Mouse (Mus musculus): ENCODE data around the gene Nme7. TPM values are rescaled to one million over a fixed set of nuclear protein-coding genes. Genes with fewer than 3 reads are reported as not detected.
A peak's percentile ranks its signal among the peaks of the same experiment; 100 is the strongest.

Nme7 gene
- polyA plus RNA-seq, 1 experiment: 10.7 TPM

DNA sequence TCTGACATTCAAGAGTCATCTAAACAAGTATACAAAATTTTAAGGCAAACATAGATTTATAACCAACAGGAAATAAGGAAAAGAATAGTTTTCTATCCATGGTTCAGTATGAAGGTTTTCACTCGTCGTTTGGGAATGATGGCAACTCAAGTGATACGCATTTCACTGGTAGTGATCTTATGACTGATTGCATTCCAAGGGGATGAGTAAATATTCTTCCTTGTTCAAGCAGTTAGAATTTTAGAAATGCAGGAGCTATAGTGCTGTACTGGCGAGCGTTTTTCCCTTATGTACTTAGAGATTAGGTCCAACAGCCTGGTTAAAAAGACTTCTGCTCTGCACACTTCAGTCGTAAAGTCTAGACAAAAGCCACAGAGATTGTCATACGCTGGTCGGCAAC is 115.5 kb downstream of the Nme7 start:
- Histone ChIP-seq H3K4me3 (no peak overlapping the region), H3K27me3 (ENCODE audit: control insufficient read depth, insufficient read depth, insufficient read length) (no peaks in the 10 kb centered on the region), H3ac (ENCODE audit: control insufficient read depth, insufficient read length) (no peak overlapping the region), H3K79me2 (ENCODE audit: control insufficient read depth, insufficient read depth) (no peaks in the 10 kb centered on the region), H3K4me2 (ENCODE audit: low read depth) (peak overlapping the region; percentile 47), H3K36me3 (ENCODE audit: control insufficient read depth, insufficient read depth) (no peaks in the 10 kb centered on the region)
- TF ChIP-seq MYOD1 (IDR thresholded peaks at IDR 0.05; ENCODE audit: control insufficient read depth in 1 of 3, insufficient read length in 2 of 3, low read depth in 2 of 3): no peak
- no peak for TF ChIP-seq E2F4 (IDR thresholded peaks at IDR 0.05; ENCODE audit: insufficient read depth)
- TF ChIP-seq POLR2AphosphoS2 (IDR thresholded peaks at IDR 0.05; ENCODE audit: insufficient read length, low read depth): no peak
- TF ChIP-seq REST (IDR thresholded peaks at IDR 0.05; ENCODE audit: insufficient read depth, insufficient read length): no peak
- no peak for TF ChIP-seq SRF (IDR thresholded peaks at IDR 0.05; ENCODE audit: control insufficient read depth, insufficient read length, low read depth)
- no peak for TF ChIP-seq POLR2A (IDR thresholded peaks at IDR 0.05; ENCODE audit: insufficient read length, low read depth)

DNA sequence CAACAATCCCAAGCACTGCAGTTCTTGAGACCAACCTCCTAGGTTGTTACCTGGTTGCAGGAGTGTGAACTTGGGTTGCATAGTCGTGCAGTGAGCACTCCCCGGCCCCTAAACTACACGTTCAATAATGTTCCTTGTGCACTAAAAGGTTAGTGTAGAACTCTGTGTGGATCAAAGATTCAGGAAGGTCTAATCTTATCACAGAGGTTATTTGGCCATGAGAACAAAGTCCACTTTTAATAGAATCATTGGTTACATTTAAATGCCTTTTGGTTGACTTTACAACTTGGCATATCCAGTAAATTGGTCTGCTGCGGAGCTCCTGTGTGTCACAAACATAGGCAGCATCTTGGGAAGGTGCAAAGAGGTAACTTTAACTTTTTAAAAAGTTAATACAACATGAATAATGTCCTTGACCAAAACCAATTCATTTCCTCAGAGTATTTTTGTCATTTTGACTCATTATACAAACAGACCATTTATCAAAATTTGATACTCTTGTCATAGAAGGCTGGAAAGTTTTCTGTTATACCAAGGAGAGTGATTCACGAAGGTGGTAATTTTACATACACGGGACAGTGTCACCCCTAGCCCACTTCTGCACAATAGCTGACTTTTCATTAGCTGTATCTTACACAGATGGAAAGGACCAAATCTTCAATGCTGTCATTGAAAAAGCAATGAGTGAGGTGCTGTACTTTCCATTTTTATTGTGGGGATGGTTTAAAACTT is 116.9 kb downstream of the Nme7 start:
- H3K27me3 ChIP-seq (ENCODE audit: control insufficient read depth, insufficient read depth, insufficient read length): no peaks in the 10 kb centered on the region
- no peaks in the 10 kb centered on the region for H3K79me2 ChIP-seq (ENCODE audit: control insufficient read depth, insufficient read depth)
- no peaks in the 10 kb centered on the region for H3K36me3 ChIP-seq (ENCODE audit: control insufficient read depth, insufficient read depth)
- H3K4me3 ChIP-seq: no peak overlapping the region
- no peak overlapping the region for H3ac ChIP-seq (ENCODE audit: control insufficient read depth, insufficient read length)
- TF ChIP-seq E2F4 (IDR thresholded peaks at IDR 0.05; ENCODE audit: insufficient read depth): no peak
- no peak for TF ChIP-seq USF1 (IDR thresholded peaks at IDR 0.05; ENCODE audit: low read depth)
- no peak for TF ChIP-seq MYOG (IDR thresholded peaks at IDR 0.05; ENCODE audit: control insufficient read depth in 1 of 3, insufficient read depth in 1 of 3, insufficient read length in 2 of 3, low read depth in 2 of 3)
- TF ChIP-seq POLR2A (IDR thresholded peaks at IDR 0.05; ENCODE audit: insufficient read length, low read depth): no peak
- TF ChIP-seq SRF (IDR thresholded peaks at IDR 0.05; ENCODE audit: control insufficient read depth, insufficient read length, low read depth): no peak
- no peak for TF ChIP-seq CEBPB (IDR thresholded peaks at IDR 0.05; ENCODE audit: insufficient read depth, poor library complexity, severe bottlenecking)
- TF ChIP-seq TCF3 (IDR thresholded peaks at IDR 0.05; ENCODE audit: insufficient read length, low read depth): no peak
- TF ChIP-seq MYOD1 (IDR thresholded peaks at IDR 0.05; ENCODE audit: control insufficient read depth in 1 of 3, insufficient read length in 2 of 3, low read depth in 2 of 3): no peak
- TF ChIP-seq MAX (IDR thresholded peaks at IDR 0.05; ENCODE audit: low read depth): no peak
- TF ChIP-seq POLR2AphosphoS2 (IDR thresholded peaks at IDR 0.05; ENCODE audit: insufficient read length, low read depth): no peak
- TF ChIP-seq TCF12 (IDR thresholded peaks at IDR 0.05; ENCODE audit: insufficient read depth, poor library complexity, severe bottlenecking): no peak
- H3K4me2 ChIP-seq (ENCODE audit: low read depth): no peak overlapping the region

DNA sequence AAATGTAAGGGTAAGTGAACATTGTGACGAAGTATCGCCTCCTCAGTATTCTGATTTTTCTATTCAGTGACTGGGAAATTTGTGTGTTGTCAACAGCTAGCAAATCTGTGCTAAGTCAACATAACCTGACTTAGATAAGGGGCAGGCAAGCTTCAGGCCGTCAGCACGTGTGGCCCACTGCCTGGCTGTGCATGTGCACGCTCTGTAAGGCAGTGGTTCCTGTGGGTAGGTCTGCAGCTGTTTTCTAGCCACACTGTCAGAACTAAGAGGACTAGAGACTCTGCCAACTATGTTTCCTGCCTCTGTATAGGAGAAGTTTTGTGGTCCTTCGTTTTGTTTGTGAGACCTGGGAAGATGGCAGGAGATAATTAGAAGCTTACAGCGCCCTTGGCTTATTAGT is 122.3 kb downstream of the Nme7 start:
- H3K4me2 ChIP-seq (ENCODE audit: low read depth): no peak overlapping the region
- TF ChIP-seq MYOG (IDR thresholded peaks at IDR 0.05; ENCODE audit: control insufficient read depth in 1 of 3, insufficient read depth in 1 of 3, insufficient read length in 2 of 3, low read depth in 2 of 3) (peak in 2 of 3 experiments; percentile 81 to 92), MYOD1 (IDR thresholded peaks at IDR 0.05; ENCODE audit: control insufficient read depth in 1 of 3, insufficient read length in 2 of 3, low read depth in 2 of 3) (peak in 2 of 3 experiments; percentile 76 to 83), TCF3 (IDR thresholded peaks at IDR 0.05; ENCODE audit: insufficient read length, low read depth) (peak; percentile 13), REST (IDR thresholded peaks at IDR 0.05; ENCODE audit: insufficient read depth, insufficient read length) (no peak), E2F4 (IDR thresholded peaks at IDR 0.05; ENCODE audit: insufficient read depth) (no peak)
- H3K36me3 ChIP-seq (ENCODE audit: control insufficient read depth, insufficient read depth): no peaks in the 10 kb centered on the region
- H3K27me3 ChIP-seq (ENCODE audit: control insufficient read depth, insufficient read depth, insufficient read length): no peaks in the 10 kb centered on the region
- no peak overlapping the region for H3K4me3 ChIP-seq
- no peaks in the 10 kb centered on the region for H3K79me2 ChIP-seq (ENCODE audit: control insufficient read depth, insufficient read depth)
- no peak overlapping the region for H3ac ChIP-seq (ENCODE audit: control insufficient read depth, insufficient read length)

DNA sequence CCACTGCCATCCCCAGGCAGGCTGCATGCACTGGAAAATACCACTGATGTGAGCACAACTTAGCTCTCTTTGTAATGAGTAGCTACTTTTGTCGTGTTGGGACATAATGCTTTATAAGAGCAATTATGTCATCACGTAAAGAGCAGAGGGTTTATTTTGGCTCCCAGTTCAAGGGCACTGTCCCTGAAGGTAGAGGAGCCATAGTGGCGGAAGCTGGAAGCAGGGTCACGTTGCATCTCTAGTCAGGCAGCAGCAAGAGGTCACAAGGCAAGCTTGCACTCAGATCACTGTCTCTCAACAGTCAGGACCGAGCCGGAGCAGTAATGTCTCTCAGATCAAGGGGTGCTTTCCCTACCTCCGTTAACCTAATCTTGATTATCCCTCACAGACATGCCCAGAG is 123.9 kb downstream of the Nme7 start:
- no peaks in the 10 kb centered on the region for H3K79me2 ChIP-seq (ENCODE audit: control insufficient read depth, insufficient read depth)
- H3K4me2 ChIP-seq (ENCODE audit: low read depth): no peak overlapping the region
- no peak overlapping the region for H3ac ChIP-seq (ENCODE audit: control insufficient read depth, insufficient read length)
- H3K27me3 ChIP-seq (ENCODE audit: control insufficient read depth, insufficient read depth, insufficient read length): no peaks in the 10 kb centered on the region
- no peak for TF ChIP-seq SRF (IDR thresholded peaks at IDR 0.05; ENCODE audit: control insufficient read depth, insufficient read length, low read depth)
- TF ChIP-seq POLR2A (IDR thresholded peaks at IDR 0.05; ENCODE audit: insufficient read length, low read depth): no peak
- TF ChIP-seq USF1 (IDR thresholded peaks at IDR 0.05; ENCODE audit: low read depth): no peak
- no peak for TF ChIP-seq TCF12 (IDR thresholded peaks at IDR 0.05; ENCODE audit: insufficient read depth, poor library complexity, severe bottlenecking)
- TF ChIP-seq MYOG (IDR thresholded peaks at IDR 0.05; ENCODE audit: control insufficient read depth in 1 of 3, insufficient read depth in 1 of 3, insufficient read length in 2 of 3, low read depth in 2 of 3): no peak
- TF ChIP-seq MYOD1 (IDR thresholded peaks at IDR 0.05; ENCODE audit: control insufficient read depth in 1 of 3, insufficient read length in 2 of 3, low read depth in 2 of 3): no peak
- TF ChIP-seq MAX (IDR thresholded peaks at IDR 0.05; ENCODE audit: low read depth): no peak
- TF ChIP-seq POLR2AphosphoS2 (IDR thresholded peaks at IDR 0.05; ENCODE audit: insufficient read length, low read depth): no peak
- TF ChIP-seq CEBPB (IDR thresholded peaks at IDR 0.05; ENCODE audit: insufficient read depth, poor library complexity, severe bottlenecking): no peak
- no peak for TF ChIP-seq TCF3 (IDR thresholded peaks at IDR 0.05; ENCODE audit: insufficient read length, low read depth)
- TF ChIP-seq E2F4 (IDR thresholded peaks at IDR 0.05; ENCODE audit: insufficient read depth): no peak
- no peak for TF ChIP-seq REST (IDR thresholded peaks at IDR 0.05; ENCODE audit: insufficient read depth, insufficient read length)
- H3K36me3 ChIP-seq (ENCODE audit: control insufficient read depth, insufficient read depth): no peaks in the 10 kb centered on the region
- H3K4me3 ChIP-seq: no peak overlapping the region

DNA sequence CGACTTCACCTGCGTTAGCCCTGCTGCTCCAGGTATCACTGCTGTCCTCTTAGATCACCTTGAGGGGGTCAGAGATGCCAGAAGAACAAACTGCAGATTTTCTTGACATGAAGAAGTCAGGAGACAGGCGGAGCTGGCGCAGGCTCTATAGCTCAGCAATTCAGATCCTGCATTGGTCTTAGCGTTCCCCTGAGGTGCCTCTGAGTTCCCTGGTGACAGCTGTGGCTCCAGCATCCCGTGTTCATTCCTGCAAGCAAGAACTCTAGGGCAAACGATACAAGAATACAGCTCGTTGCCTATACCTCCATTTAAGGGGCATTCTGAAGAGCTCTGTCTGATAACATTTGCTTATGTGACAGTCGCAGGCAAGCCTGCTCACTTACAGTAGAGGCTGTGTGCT is 124.7 kb downstream of the Nme7 start:
- no peak overlapping the region for H3ac ChIP-seq (ENCODE audit: control insufficient read depth, insufficient read length)
- TF ChIP-seq MYOG (IDR thresholded peaks at IDR 0.05; ENCODE audit: control insufficient read depth in 1 of 3, insufficient read depth in 1 of 3, insufficient read length in 2 of 3, low read depth in 2 of 3) (peak in 1 of 3 experiments; percentile 14), MAX (IDR thresholded peaks at IDR 0.05; ENCODE audit: low read depth) (no peak), POLR2A (IDR thresholded peaks at IDR 0.05; ENCODE audit: insufficient read length, low read depth) (no peak), SRF (IDR thresholded peaks at IDR 0.05; ENCODE audit: control insufficient read depth, insufficient read length, low read depth) (no peak)
- H3K4me2 ChIP-seq (ENCODE audit: low read depth): no peak overlapping the region
- H3K4me3 ChIP-seq: no peak overlapping the region
- H3K36me3 ChIP-seq (ENCODE audit: control insufficient read depth, insufficient read depth): no peaks in the 10 kb centered on the region
- H3K79me2 ChIP-seq (ENCODE audit: control insufficient read depth, insufficient read depth): no peaks in the 10 kb centered on the region
- H3K27me3 ChIP-seq (ENCODE audit: control insufficient read depth, insufficient read depth, insufficient read length): no peaks in the 10 kb centered on the region

All from myocyte (in vitro differentiated cells).